Mouse (Mus musculus): Measurements from ENCODE around the gene Gm11077.

Gm11077 gene

DNA sequence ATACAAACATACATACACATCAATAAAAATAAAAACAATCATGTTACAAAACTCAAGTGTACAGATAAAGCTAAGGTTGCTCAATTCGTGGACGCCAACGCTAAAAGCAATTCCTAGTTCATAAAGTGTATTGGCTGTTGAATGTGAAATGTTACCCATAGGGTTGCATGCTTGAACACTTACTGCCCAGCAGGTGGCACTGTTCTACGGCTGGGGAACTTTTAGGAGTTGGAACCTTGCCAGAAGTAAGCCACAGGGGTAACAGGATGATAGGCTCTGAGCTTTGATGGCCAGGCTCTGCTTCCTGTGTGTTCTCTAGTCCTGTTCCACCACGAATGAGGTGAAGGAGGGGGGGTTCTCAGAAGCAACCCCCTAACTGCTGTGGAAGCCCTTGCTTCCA lies at the start of gene Gm11077:
Gene Gm11077, plus strand, starts transcription at position 13 of the 400 bp plus-strand sequence.
- DNase-seq (ENCODE audit: low spot score) = no peak

GRCm38 (mm10) chr6:140680713-140681112 lies 48.4 kb upstream of the Gm11077 start:
- DNase-seq (ENCODE audit: low spot score) = no peak

DNA sequence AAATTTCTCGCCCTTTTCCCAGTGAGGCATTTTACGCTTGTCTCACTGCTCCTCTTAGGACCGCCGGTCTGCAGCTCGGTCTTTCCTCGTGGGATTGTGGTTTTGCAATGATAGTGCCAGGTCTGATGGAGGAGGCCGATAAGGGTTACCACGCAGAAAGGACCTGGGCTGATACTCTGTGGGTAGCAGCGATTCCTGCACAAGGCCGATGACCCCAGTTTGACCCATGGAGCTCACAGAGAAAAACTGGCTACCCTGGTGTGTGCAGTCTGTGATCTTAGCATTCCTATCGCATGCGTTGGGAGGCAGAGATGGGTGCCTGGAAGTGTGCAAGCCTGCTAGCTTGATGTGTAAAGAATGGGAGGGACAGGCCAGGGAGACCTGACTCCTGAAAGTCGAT lies 46.3 kb upstream of the Gm11077 start:
- no peak for DNase-seq (ENCODE audit: low spot score)

DNA sequence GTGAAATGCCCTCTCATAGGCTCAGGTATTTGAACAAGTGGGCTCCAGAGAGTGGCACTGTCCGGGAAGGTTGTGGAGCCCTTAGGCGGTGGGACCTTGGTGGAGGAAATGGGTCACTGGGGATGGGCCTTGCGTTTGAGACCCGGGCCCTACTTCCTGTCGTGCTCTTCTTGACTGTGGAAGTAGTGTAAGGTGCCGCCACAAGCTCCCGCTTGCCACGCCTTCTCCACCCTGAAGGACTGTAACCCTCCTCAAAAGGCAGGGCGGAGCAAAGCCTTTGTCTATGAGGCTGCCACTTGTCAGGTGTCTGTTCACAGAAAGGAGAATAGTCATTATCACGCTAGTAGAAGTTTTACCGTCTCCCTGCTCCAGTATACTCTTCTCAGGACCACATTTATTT lies 44.7 kb upstream of the Gm11077 start:
- DNase-seq (ENCODE audit: low spot score) = no peak

- no peak for DNase-seq (ENCODE audit: low spot score)
Observed at GRCm38 (mm10) chr6:140689617-140690404, 39.3 kb upstream of the Gm11077 start.

DNA sequence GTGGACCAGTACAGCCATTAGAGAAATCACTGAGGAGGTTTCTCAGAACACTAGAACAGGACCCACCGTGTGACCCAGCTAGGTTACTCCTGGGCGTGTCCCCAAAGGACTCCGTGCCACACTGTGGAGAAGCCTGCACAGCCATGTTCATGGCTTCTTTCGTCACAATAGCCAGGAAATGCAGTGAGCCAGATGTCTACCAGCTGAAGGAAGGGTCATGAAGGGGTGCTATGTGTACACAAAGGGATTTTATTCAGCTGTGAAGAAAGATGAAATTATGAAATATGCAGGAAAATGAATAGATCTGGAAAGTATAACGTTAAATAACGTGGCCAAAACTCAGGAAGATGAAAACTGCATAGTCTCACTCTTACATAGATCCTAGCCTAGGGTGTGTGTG lies 36.9 kb upstream of the Gm11077 start:
- DNase-seq (ENCODE audit: low spot score) = no peak

DNA sequence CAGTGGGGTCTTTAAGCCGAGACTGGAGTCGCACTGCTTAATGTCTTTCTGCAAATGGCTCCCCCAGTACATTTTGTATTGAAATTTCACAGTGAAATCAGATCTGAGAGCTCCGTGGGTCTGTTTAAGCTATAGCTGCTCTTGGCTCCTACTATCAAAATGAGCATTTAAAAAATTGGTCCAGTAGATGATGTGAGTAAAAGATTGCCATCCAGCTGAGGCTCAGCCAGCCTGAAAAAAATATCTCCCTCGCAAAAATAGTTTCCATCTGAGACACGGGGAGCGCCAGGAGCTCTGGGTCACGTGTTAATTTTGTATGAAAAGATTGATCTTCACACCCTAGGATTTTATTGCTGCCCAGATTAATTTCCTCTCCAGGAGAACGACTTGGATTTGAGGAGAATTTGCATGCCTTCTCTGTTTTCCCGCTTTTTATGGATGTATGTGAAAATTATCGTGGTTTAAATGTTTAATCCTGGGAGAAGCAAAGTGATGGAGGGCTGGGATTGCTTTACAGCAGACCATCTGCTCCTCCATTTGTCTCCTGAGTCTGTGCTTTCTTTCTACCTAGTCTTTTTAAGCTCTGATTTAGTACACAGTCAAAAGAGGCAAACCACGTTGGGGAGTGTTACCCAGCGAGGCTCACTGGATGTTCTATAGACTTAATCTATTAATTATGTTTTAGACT lies 32.7 kb upstream of the Gm11077 start:
- DNase-seq (ENCODE audit: low spot score) = no peak

DNA sequence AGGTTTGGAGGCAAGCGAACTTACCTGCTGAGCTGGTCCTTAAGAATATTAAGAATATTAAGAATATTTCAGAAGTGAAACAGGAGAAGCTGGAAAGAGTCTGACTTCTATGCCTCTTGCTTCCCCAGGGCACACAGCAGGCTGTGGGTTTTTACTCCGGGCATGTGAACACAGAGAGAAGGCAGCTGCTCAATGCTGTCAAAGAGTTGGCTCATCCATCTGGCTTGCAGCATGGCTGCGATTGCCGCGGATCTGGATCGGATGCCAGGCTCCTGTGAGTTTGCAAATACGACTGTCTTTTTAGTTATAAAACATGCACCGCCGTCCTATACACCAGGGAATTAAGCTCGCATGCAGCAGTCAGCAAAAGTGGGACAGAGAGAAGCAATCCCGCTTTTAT lies 31.1 kb upstream of the Gm11077 start:
- DNase-seq (ENCODE audit: low spot score) = no peak

- no peak for DNase-seq (ENCODE audit: low spot score)
Observed at GRCm38 (mm10) chr6:140698596-140698995, 30.5 kb upstream of the Gm11077 start.

GRCm38 (mm10) chr6:140701259-140701658 lies 27.8 kb upstream of the Gm11077 start:
- DNase-seq (ENCODE audit: low spot score) = no peak

DNA sequence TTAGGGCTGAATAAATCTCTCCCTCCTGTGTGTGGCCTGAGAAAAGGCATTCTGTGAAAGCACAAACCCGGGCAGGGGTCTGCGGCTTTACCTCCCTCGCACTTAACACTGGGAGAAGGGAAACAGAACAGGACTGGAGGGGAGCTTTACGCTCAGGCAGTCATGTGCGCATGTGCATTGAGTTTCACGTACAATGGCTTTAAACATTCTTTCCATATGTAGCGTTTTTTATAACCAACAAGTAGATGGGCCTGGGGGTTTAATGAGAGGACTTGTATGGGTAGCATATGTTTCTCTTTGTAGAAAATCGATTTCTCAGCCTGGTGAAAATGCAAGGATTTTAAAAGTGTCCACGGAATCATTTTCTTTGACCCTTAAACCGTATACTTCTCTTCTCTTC lies 24.0 kb upstream of the Gm11077 start:
- DNase-seq (ENCODE audit: low spot score) = no peak

DNA sequence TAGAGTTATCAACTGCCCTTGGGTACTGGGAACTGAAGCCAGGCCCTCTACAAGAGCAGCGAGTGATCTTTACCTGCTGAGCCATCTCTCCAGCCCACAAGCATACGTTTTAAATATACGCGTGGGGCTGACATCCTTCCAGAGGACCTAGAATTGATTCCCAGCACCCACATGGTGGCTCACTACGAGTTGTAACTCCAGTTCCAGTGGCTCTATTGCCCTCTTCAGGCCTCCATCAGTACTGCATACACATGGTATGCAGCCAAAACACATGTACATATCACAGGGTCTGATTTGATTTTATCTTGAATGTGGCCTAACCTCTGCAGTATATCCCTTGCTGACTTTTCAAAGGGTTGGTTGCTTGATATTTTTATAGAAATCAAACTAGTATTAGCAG lies 23.0 kb upstream of the Gm11077 start:
- no peak for DNase-seq (ENCODE audit: low spot score)

DNA sequence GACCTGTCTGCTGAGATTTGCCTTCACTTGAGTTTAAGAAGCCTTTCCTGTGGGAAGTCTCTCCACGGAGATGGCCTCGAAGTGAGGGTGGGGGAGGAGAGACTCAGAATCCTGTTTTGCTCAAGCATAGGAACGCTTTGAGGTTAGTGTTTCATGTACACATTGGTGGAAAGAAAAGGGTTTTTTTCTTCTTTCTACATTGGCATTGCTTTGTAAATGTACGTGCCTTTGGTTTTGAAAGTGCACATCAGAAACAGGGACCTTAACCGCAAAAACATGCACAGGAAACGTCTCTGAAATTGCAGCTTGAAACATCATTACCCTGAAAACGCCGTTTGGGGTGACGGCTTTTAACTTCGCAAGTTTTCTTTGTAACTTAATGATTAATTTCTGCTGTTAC lies 21.0 kb upstream of the Gm11077 start:
- DNase-seq (ENCODE audit: low spot score) = no peak

DNA sequence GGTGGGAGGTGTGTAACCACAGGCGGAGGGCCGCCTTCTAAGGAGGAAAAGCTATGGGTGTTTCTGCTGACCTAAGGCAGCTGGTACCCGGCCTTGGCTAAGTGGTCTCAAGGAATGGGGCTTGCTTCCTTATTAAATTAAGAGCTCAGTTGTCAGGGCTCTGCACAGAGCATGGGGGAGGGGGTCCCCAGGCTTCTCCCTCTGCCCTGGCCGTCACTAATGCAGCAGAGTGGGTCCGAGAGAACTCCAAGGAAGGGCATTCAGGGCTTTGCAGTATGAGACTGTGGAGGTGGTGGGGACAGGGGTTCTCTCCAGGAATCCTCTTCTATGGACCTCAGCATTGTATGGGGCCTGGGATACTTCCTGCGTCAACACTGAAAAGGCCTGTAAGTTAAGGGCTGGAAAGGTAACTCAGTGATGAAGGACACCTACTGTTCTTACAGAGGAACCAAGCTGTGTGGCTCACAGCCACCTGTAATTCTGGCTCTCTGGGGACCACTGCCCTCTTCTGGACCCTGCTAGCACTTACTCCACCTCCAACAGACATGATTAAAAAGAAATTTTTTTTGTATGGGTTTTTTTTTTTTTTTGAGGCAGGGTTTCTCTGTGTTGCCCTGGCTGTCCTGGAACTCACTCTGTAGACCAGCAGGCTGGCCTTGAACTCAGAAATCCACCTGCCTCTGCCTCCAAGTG lies 19.5 kb upstream of the Gm11077 start:
- DNase-seq (ENCODE audit: low spot score) = no peak

GRCm38 (mm10) chr6:140712754-140713153 lies 16.3 kb upstream of the Gm11077 start:
- DNase-seq (ENCODE audit: low spot score) = peak; percentile 69

GRCm38 (mm10) chr6:140714905-140715365 lies 14.1 kb upstream of the Gm11077 start:
- DNase-seq (ENCODE audit: low spot score) = peak; percentile 67

GRCm38 (mm10) chr6:140722058-140722457 lies 7.0 kb upstream of the Gm11077 start:
- no peak for DNase-seq (ENCODE audit: low spot score)

DNA sequence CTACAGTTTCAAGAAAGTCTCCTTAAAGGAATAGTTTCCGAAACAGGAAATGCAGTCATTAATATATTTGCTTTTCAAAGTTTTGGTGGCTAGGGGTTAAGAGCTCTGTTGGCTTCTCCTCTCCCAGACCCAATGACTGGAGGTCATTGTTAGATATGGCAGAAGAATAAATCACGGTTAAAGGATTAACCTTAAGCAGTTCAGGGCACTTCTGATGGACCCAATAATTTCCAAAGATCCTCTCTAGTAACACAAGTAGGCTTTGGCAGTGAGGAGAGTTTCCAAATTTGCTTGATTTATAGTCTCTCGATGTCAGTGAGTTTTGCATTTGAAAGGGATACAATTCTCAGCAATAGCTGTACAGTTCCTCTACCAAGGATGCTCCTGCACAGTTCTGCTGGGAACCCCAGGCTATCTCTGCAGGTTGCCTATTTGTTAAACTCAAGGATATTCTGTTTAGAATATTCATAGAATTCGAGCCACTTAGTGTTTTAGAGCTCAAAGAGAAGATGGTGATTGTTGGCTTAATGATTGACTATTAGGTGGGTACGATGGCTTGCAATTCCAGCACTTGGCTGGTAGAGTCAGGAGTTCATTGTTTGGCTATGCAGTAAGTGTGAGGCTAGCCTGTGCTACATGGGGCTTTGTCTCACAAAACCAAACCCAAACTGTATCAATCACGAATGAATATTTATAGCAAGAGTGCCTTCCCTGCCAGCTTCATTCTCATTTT lies 1.8 kb downstream of the Gm11077 start:
- DNase-seq (ENCODE audit: low spot score) = no peak

- no peak for DNase-seq (ENCODE audit: low spot score)
Observed at GRCm38 (mm10) chr6:140731402-140731730, 2.3 kb downstream of the Gm11077 start.

- DNase-seq (ENCODE audit: low spot score) = no peak
Observed at GRCm38 (mm10) chr6:140732971-140733640, 4.0 kb downstream of the Gm11077 start.

DNA sequence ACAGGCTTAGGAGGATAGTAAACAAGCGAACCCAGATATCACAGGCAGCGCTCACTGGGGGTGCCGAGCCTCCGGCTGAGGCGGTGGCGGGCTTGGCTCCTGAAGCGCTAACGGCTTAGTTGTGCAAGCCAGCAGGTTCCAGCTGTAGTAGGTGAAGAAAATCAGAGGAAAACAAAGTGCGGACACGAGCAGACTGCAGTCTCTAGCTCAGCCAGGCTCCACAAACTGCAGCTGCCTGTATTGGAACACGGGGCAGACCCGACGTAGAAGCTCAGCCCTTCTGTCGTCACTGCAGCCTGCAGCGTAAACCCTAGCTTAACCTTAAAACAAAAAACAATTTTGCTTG lies 4.5 kb downstream of the Gm11077 start:
- peak; percentile 21 for DNase-seq (ENCODE audit: low spot score)

DNA sequence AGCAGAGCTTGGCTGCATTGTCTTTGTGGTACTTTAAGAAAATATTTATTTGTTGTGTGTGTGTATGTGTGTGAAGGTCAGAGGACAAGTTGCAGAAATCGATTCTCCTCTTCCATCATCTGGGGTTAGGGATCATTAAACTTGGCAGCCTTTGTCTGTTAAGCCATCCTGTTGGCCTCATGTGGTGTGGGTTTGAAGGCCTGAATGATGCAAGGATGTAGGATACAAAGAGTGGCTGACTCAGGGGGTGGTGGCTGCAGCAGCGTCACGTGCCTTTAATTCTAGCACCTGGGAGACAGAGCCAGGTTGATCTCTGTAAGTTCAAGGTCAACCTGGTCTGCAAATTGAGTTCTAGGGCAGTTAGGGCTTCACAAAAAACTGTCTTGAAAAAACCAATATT lies 16.5 kb downstream of the Gm11077 start:
- DNase-seq (ENCODE audit: low spot score) = no peak

Measured in urinary bladder, postnatal 14 days (tissue).